Mouse (Mus musculus): ENCODE measurements around the gene Chat.

Chat gene

DNA sequence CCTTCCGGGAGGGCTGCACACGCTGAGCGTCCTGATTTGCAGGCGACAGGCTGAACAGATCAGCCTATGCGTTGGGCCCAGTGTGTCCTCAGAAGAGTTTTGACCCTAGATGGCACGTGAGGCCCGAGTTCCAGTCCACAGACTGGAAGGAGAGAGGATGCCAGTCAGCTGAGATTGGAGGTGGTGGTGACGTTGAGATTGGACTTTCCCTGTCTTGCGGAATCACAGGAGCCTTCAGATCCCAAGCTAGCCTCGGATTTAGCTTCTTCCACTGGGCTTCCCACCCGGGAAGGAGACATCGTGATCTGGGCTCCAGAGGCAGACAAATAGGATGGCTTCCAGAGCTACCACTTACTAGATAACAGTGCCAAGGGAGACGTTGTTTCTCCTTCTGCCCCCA is at the start of gene Chat:
Chat (minus strand) TSS at position 101 of the 400 bp plus-strand sequence.
- no peak for DNase-seq (ENCODE audit: extremely low spot score, low spot score)

DNA sequence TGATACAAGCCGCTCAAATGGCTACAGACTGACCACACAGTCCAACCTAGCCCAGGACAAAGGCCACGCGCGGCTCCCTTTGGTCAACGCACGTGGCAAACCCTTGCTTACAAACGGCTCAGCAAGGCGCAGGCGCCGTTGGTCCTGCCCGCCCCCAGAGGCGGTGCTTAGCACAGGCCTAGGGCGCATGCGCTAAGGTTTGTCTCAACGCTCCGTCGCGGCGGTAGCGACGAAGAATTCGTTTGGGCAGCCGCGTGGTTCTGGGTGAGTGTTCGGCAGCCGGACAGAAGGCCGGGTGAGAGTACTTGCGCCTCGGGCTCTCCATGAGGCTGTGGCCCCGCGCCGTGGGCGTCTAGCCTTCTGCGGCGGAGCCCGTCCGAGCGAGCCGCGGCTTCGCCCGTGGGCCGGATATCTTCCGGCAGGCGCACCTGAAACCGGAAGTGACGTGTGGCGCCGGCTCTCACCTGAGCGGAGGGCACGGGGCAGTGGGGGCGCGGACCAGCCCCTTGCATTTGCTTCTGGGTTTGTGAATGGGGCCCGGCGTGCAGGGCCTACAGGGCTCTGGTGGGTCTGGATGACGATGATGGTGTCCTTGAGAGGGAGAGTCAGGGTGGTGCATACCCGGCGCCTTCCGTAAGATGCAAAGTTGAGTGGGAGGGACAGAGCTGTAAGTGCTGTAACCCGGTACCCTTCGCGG is 47.7 kb upstream of the Chat start, which contains the start of gene Ercc6:
Ercc6 (plus strand) TSS at position 186 of the 697 bp plus-strand sequence.
- peak; percentile 97 for DNase-seq (ENCODE audit: extremely low spot score, low spot score)

DNA sequence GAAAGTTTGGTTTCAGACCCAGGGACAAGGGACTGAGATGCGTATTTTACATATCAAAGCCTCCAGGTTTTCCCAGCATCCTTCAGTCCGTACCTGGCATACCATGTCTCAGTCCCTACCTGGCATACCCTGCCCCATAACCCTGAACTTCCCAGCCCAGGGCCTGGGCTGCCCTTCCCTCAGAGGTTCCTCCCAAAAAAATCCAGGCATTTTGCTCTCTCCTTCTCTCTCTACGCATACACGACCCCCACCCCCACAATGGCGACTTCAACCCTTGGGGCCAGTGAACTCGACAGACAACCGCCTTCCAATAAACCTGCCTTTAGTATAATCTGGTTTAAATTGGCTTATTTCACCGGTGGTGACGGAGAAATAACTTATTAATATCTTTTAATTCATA is 47.1 kb upstream of the Chat start:
- no peak for DNase-seq (ENCODE audit: extremely low spot score, low spot score)

GRCm38 (mm10) chr14:32509443-32509961 is 43.7 kb upstream of the Chat start:
- no peak for DNase-seq (ENCODE audit: extremely low spot score, low spot score)

- DNase-seq (ENCODE audit: extremely low spot score, low spot score), result no peak
Observed at GRCm38 (mm10) chr14:32508105-32508835, 42.5 kb upstream of the Chat start.

DNA sequence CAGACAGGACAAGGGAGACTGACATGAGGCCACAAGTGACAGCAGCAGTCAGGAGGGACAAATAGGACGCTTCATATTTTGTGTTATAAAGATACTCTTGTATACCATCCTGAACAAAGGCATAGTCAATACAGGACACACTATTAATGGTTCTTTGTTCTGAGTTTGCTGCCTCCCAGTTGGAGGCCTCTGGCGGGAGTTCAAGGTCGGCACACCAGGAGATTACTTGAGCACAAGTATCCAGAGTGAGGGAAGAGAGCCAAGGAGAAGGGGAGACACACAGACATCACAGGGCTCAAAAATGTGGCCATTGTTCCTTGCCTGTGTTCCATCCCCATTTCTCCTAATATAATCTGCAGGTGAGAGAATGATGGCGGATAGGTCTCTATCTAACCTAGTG is 41.4 kb upstream of the Chat start:
- DNase-seq (ENCODE audit: extremely low spot score, low spot score), result no peak

- DNase-seq (ENCODE audit: extremely low spot score, low spot score), result no peak
Observed at GRCm38 (mm10) chr14:32506329-32506728, 40.5 kb upstream of the Chat start.

DNA sequence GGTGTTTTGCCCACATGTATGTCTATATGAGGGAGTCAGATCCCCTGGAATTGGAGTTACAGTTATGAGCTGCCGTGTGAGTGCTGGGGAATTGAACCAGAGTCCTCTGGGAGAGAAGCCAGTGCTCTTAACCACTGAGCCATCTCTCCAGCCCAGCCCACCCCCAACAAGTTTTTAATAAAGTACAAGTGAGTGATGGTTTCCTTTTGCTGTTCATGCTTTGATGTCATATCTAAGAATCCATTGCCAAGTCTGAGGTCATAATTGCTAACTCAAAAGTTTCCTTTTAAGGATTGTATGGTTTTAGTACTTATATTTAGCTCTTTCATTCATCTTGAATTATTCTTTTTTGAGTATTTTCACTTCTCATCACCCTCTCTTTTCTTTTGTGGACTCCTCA is 38.1 kb upstream of the Chat start:
- DNase-seq (ENCODE audit: extremely low spot score, low spot score), result no peak

DNA sequence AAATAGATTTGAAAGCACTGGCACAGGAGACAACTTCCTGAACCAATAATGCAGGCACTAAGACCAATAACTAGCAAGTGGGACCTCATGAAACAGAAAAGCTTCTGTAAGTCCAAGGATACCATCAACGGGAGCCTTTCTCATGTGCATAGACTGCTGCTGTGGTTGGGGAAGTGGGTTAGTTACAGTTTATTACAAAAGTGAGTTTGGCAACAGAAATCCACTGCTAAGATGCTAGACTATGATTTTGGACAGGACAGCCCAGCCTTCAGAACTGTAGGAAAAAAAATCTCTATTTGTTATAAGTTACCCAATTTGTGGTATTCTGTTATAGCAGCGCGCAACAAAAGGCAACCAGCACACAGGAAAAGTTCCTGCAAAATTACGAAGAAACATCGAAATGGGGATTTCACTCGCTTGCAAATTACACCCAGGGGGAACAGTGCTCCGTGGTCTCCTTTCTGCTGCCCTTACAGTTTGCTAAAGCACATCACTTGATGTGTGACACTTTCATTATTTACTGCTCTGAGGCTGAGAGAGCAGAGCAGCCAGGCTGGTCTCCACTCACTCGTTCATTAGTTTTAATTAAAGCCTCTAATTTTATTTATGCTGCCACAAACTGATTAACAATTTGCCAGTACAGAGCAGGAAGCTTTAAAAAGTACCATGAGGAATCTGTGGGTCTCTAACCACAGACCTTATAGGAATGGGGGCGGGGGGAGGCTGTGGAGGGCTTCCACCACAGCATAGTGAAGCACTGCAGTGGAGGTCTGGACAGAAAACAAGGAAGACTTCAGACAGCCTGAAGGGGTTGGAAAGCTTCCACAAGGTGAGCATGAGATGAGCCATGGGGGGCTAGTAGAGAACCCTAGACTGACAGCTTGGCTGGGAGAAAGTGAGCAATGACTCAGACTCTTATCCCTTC is 37.2 kb upstream of the Chat start:
- no peak for DNase-seq (ENCODE audit: extremely low spot score, low spot score)

GRCm38 (mm10) chr14:32501303-32501702 is 35.5 kb upstream of the Chat start:
- DNase-seq (ENCODE audit: extremely low spot score, low spot score), result no peak

DNA sequence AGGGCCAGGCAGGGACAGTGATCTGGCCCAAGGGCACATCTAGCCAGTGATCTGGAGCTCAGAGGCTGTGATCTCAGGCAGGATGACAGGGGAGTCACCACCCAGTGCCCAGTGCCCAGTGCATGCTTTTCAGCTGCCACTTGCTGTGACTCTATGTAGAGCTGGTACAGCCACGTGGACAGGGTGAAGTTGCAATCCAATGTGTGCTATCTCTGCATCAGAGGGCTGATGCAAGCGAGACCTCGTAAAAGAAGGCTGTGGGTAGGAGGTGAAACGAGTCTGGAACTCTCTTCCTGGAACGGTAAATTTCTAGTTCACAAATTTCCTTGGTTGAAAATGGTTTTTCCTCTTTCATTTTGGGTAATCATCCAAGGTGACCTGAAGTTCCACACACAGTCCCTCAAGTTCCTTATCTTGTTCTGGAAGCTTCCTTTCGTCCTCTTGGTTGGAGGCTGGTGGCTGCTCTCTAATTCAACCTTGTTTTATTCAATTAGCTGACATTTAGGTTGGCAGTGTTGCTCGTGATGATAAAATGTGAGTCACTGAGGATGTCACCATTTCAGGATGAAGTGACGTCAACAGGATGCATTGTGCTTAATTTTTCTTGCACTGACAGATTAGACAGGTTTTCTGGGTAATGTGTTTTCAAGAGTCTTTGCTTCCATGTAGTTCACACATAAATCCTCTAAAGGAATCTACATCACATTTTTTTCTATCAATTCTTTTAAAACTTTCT is 30.5 kb upstream of the Chat start:
- DNase-seq (ENCODE audit: extremely low spot score, low spot score), result no peak

DNA sequence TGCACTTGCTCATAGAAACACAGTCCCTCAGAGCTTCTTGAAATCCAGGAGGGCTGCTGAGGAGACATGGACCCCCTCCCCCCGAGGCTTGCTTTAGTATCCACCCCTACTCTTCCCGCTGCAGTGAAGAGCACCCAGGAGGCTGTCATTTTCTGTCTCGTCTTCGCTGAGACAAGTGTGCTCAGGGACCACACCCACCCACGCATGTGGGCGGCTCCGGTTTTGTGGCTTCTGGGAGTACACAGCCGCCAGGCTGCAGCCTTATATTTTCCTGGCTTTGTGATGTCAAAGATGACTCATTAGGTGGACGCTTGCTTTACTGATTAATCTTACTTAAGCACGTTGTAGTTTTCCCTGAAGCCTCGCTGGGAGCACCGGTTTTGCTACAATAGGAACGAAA is 26.7 kb upstream of the Chat start:
- DNase-seq (ENCODE audit: extremely low spot score, low spot score), result no peak

- no peak for DNase-seq (ENCODE audit: extremely low spot score, low spot score)
Observed at GRCm38 (mm10) chr14:32482061-32482460, 16.3 kb upstream of the Chat start.

GRCm38 (mm10) chr14:32477581-32477980 is 11.8 kb upstream of the Chat start:
- no peak for DNase-seq (ENCODE audit: extremely low spot score, low spot score)

- no peak for DNase-seq (ENCODE audit: extremely low spot score, low spot score)
Observed at GRCm38 (mm10) chr14:32476559-32476958, 10.8 kb upstream of the Chat start.

- DNase-seq (ENCODE audit: extremely low spot score, low spot score), result peak; percentile 50
Observed at GRCm38 (mm10) chr14:32472996-32473395, 7.2 kb upstream of the Chat start.

DNA sequence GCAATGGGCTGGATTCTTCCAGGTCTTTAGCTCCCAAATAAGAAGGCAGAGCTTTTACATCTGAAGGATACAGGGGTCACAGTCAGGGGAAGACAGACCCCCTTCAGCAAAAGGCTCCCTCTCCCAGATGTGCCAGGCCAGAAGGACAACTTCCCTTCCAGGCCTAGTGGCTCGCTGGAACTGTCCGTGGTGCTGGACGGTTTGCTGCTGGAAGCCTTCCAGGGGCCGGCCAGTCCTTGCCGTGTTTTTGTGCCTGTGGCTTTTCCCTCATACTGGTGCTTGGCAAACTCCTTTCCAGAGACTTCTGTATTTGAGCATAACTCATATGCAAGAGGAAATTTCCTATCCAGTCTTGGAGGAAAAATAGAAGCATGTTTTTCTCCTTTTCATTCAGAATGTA is 1.8 kb upstream of the Chat start:
- DNase-seq (ENCODE audit: extremely low spot score, low spot score), result peak; percentile 58

- DNase-seq (ENCODE audit: extremely low spot score, low spot score), result no peak
Observed at GRCm38 (mm10) chr14:32465506-32465870, 301 bp downstream of the Chat start.

DNA sequence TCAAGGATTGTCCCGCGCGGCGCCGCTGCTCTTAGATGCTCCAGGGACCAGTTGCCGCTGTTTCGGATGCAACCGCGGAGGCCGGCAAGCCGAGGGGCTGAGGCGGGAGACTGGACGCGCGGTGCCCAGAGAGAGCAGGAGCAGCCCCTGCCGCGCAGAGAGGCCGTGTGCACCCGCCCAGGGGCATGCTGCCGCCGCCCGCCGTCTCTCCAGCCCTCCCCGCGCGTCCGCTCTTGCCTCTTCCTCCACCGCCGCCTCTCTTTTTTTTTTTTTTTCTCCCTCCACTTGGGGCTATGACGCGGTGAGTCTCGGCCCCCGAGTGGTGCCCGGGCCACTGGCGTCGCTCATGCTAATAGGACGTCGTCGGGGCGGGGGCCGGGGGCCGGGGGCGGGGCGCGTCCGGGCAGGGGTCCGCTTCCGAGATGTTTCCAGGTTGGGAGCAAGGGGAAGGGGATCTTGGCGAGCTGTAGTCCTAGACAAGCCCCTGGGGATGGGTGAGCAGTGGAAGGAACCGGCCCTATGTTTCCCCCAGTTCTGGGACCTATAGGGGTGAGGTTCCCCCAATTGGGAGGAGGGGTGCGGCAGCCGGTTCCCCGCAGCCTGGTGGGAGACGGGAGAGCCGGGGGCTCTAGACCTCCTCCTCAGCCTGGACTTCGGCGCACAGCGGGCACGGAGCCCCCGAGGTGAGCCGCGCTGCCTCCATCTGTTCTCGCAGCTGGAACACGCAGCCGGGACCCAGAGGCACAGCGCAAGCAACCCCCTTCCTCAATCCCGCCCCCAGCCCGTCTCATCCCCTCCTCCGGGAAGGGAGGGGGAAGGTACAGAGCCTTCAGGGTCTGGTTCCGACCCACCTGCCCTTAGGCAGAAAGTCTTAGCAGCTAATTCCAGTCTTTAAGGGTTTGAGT is 936 bp downstream of the Chat start, which contains the start of gene Slc18a3:
Slc18a3 (minus strand) TSS at position 250 of the 905 bp plus-strand sequence.
- peak; percentile 49 for DNase-seq (ENCODE audit: extremely low spot score, low spot score)

All from neural tube, embryonic 10.5 days (tissue).